Mouse (Mus musculus): ENCODE results near the gene Gm10842.
"Not testable (repeated sequence)": the region's sequence is repeated elsewhere in the genome, so short reads cannot be mapped to it uniquely, and the experiment has no call there.

Gene Gm10842

GRCm38 (mm10) chr11:105146593-105146992 lies at the start of gene Gm10842:
TSS of gene Gm10842 (plus strand) at chr11:105146893.
- DNase-seq: no peak

- not testable (repeated sequence) for DNase-seq
These were observed 34.2 kb upstream of the Gm10842 start for GRCm38 (mm10) chr11:105112448-105112847.

- no peak for DNase-seq
These were observed 28.9 kb upstream of the Gm10842 start for GRCm38 (mm10) chr11:105117814-105118213.

- DNase-seq: no peak
These were observed 26.1 kb upstream of the Gm10842 start for GRCm38 (mm10) chr11:105120551-105121061.

- DNase-seq: not testable (repeated sequence)
These were observed 24.9 kb upstream of the Gm10842 start for GRCm38 (mm10) chr11:105121792-105122191.

GRCm38 (mm10) chr11:105123986-105124385 lies 22.7 kb upstream of the Gm10842 start:
- DNase-seq: peak; percentile 18

- DNase-seq: peak; percentile 84
These were observed 20.8 kb upstream of the Gm10842 start, which contains the start of gene Mettl2 for GRCm38 (mm10) chr11:105125735-105126519. TSS of gene Mettl2 (plus strand) at chr11:105126425.

- DNase-seq: no peak
These were observed 20.1 kb upstream of the Gm10842 start for GRCm38 (mm10) chr11:105126520-105127029.

- DNase-seq: no peak
These were observed 11.0 kb upstream of the Gm10842 start for GRCm38 (mm10) chr11:105135692-105136091.

- DNase-seq: not testable (repeated sequence)
These were observed 9.4 kb upstream of the Gm10842 start for GRCm38 (mm10) chr11:105137255-105137654.

- DNase-seq: not testable (repeated sequence)
These were observed 6.2 kb upstream of the Gm10842 start for GRCm38 (mm10) chr11:105140512-105140911.

- no peak for DNase-seq
These were observed 5.6 kb upstream of the Gm10842 start for GRCm38 (mm10) chr11:105141115-105141514.

GRCm38 (mm10) chr11:105143564-105143963 lies 3.1 kb upstream of the Gm10842 start:
- DNase-seq: no peak

- no peak for DNase-seq
These were observed 2.6 kb upstream of the Gm10842 start for GRCm38 (mm10) chr11:105144084-105144483.

GRCm38 (mm10) chr11:105144508-105145210 lies 2.0 kb upstream of the Gm10842 start:
- DNase-seq: no peak

GRCm38 (mm10) chr11:105145211-105145610 lies 1.5 kb upstream of the Gm10842 start:
- no peak for DNase-seq

GRCm38 (mm10) chr11:105149353-105149752 lies 2.7 kb downstream of the Gm10842 start:
- DNase-seq: no peak

GRCm38 (mm10) chr11:105149766-105150165 lies 3.1 kb downstream of the Gm10842 start:
- no peak for DNase-seq

- no peak for DNase-seq
These were observed 4.0 kb downstream of the Gm10842 start for GRCm38 (mm10) chr11:105150691-105151090.

- DNase-seq: no peak
These were observed 4.7 kb downstream of the Gm10842 start for GRCm38 (mm10) chr11:105151226-105152016.

- no peak for DNase-seq
These were observed 5.3 kb downstream of the Gm10842 start for GRCm38 (mm10) chr11:105152017-105152300.

- DNase-seq: no peak
These were observed 5.7 kb downstream of the Gm10842 start for GRCm38 (mm10) chr11:105152357-105152899.
